Mouse (Mus musculus): Measurements from ENCODE around the gene Tmem59. TPM values are rescaled to one million over a fixed set of nuclear protein-coding genes. Genes with fewer than 3 reads are reported as not detected.

Tmem59 gene
- polyA plus RNA-seq, 1 experiment from 2014 or later = 302 TPM

GRCm38 (mm10) chr4:107143511-107143910, 34.7 kb upstream of the Tmem59 start:
- no peak overlapping the region for H3K9ac ChIP-seq (ENCODE audit: low read depth, low read length)
- no peak overlapping the region for H3K4me3 ChIP-seq (ENCODE audit: low read depth, low read length)
- H3K27me3 ChIP-seq (ENCODE audit: control insufficient read depth, insufficient read depth, low read length) = no peaks in the 10 kb centered on the region
- H3K4me2 ChIP-seq = no peak overlapping the region
- peaks cover 17% of the 10 kb centered on the region for H3K4me1 ChIP-seq (ENCODE audit: control insufficient read depth, insufficient read depth, low read length)
- no peak overlapping the region for H3K27ac ChIP-seq (ENCODE audit: low read depth, low read length)
- H3K36me3 ChIP-seq (ENCODE audit: control insufficient read depth, insufficient read depth, low read length) = peaks cover 4% of the 10 kb centered on the region; the same call in 1 of the 2 replicates
- 81% methylated on average over 8 of the region's 8 CpGs for WGBS (ENCODE audit: insufficient replicate concordance)
- no peak for ATAC-seq (replicated peaks; ENCODE audit: insufficient number of reproducible peaks, low FRiP score, low TSS enrichment)
- H3K9me3 ChIP-seq (replicated peaks; ENCODE audit: control insufficient read depth, low read length) = no peaks in the 10 kb centered on the region

- Histone ChIP-seq H3K4me2 (no peak overlapping the region), H3K4me1 (ENCODE audit: control insufficient read depth, insufficient read depth, low read length) (no peaks in the 10 kb centered on the region), H3K27me3 (ENCODE audit: control insufficient read depth, insufficient read depth, low read length) (no peaks in the 10 kb centered on the region), H3K9me3 (replicated peaks; ENCODE audit: control insufficient read depth, low read length) (no peaks in the 10 kb centered on the region), H3K27ac (ENCODE audit: low read depth, low read length) (no peak overlapping the region), H3K4me3 (ENCODE audit: low read depth, low read length) (no peak overlapping the region), H3K9ac (ENCODE audit: low read depth, low read length) (no peak overlapping the region), H3K36me3 (ENCODE audit: control insufficient read depth, insufficient read depth, low read length) (peaks cover 4% of the 10 kb centered on the region; the same call in 1 of the 2 replicates)
- WGBS (ENCODE audit: insufficient replicate concordance) = 88% methylated on average over 6 of the region's 6 CpGs
- no peak for ATAC-seq (replicated peaks; ENCODE audit: insufficient number of reproducible peaks, low FRiP score, low TSS enrichment)
These were observed 27.2 kb upstream of the Tmem59 start for GRCm38 (mm10) chr4:107150991-107151390.

- H3K36me3 ChIP-seq (ENCODE audit: control insufficient read depth, insufficient read depth, low read length) = 0 out of 2 replicates have a peak, but pooled peaks cover 7% of the 10 kb centered on the region
- H3K4me2 ChIP-seq = no peak overlapping the region
- 0 out of 2 replicates have a peak, but pooled peaks cover 4% of the 10 kb centered on the region for H3K4me1 ChIP-seq (ENCODE audit: control insufficient read depth, insufficient read depth, low read length)
- no peaks in the 10 kb centered on the region for H3K27me3 ChIP-seq (ENCODE audit: control insufficient read depth, insufficient read depth, low read length)
- ATAC-seq (replicated peaks; ENCODE audit: insufficient number of reproducible peaks, low FRiP score, low TSS enrichment) = no peak
- H3K27ac ChIP-seq (ENCODE audit: low read depth, low read length) = no peak overlapping the region
- H3K9me3 ChIP-seq (replicated peaks; ENCODE audit: control insufficient read depth, low read length) = no peaks in the 10 kb centered on the region
- H3K9ac ChIP-seq (ENCODE audit: low read depth, low read length) = no peak overlapping the region
- 83% methylated on average over 8 of the region's 8 CpGs for WGBS (ENCODE audit: insufficient replicate concordance)
- H3K4me3 ChIP-seq (ENCODE audit: low read depth, low read length) = no peak overlapping the region
These were observed 25.6 kb upstream of the Tmem59 start for GRCm38 (mm10) chr4:107152571-107152970.

- no peak for ATAC-seq (replicated peaks; ENCODE audit: insufficient number of reproducible peaks, low FRiP score, low TSS enrichment)
- WGBS (ENCODE audit: insufficient replicate concordance) = 86% methylated on average over 4 of the region's 4 CpGs
- Histone ChIP-seq H3K4me2 (no peak overlapping the region), H3K36me3 (ENCODE audit: control insufficient read depth, insufficient read depth, low read length) (0 out of 2 replicates have a peak, but pooled peaks cover 7% of the 10 kb centered on the region), H3K27ac (ENCODE audit: low read depth, low read length) (no peak overlapping the region), H3K4me3 (ENCODE audit: low read depth, low read length) (no peak overlapping the region), H3K4me1 (ENCODE audit: control insufficient read depth, insufficient read depth, low read length) (0 out of 2 replicates have a peak, but pooled peaks cover 8% of the 10 kb centered on the region), H3K9me3 (replicated peaks; ENCODE audit: control insufficient read depth, low read length) (no peaks in the 10 kb centered on the region), H3K9ac (ENCODE audit: low read depth, low read length) (no peak overlapping the region), H3K27me3 (ENCODE audit: control insufficient read depth, insufficient read depth, low read length) (no peaks in the 10 kb centered on the region)
These were observed 21.2 kb upstream of the Tmem59 start for GRCm38 (mm10) chr4:107156983-107157401.

- H3K4me1 ChIP-seq (ENCODE audit: control insufficient read depth, insufficient read depth, low read length) = 0 out of 2 replicates have a peak, but pooled peaks cover 8% of the 10 kb centered on the region
- H3K4me2 ChIP-seq = no peak overlapping the region
- no peak overlapping the region for H3K27ac ChIP-seq (ENCODE audit: low read depth, low read length)
- no peak overlapping the region for H3K9ac ChIP-seq (ENCODE audit: low read depth, low read length)
- no peaks in the 10 kb centered on the region for H3K9me3 ChIP-seq (replicated peaks; ENCODE audit: control insufficient read depth, low read length)
- H3K4me3 ChIP-seq (ENCODE audit: low read depth, low read length) = no peak overlapping the region
- no peaks in the 10 kb centered on the region for H3K27me3 ChIP-seq (ENCODE audit: control insufficient read depth, insufficient read depth, low read length)
- 86% methylated on average over 11 of the region's 11 CpGs for WGBS (ENCODE audit: insufficient replicate concordance)
- H3K36me3 ChIP-seq (ENCODE audit: control insufficient read depth, insufficient read depth, low read length) = 0 out of 2 replicates have a peak, but pooled peaks cover 7% of the 10 kb centered on the region
- ATAC-seq (replicated peaks; ENCODE audit: insufficient number of reproducible peaks, low FRiP score, low TSS enrichment) = no peak
These were observed 18.9 kb upstream of the Tmem59 start for GRCm38 (mm10) chr4:107159166-107159773.

GRCm38 (mm10) chr4:107160181-107160580, 18.0 kb upstream of the Tmem59 start:
- H3K36me3 ChIP-seq (ENCODE audit: control insufficient read depth, insufficient read depth, low read length) = 0 out of 2 replicates have a peak, but pooled peaks cover 7% of the 10 kb centered on the region
- H3K27me3 ChIP-seq (ENCODE audit: control insufficient read depth, insufficient read depth, low read length) = no peaks in the 10 kb centered on the region
- no peak overlapping the region for H3K27ac ChIP-seq (ENCODE audit: low read depth, low read length)
- no peaks in the 10 kb centered on the region for H3K9me3 ChIP-seq (replicated peaks; ENCODE audit: control insufficient read depth, low read length)
- H3K4me1 ChIP-seq (ENCODE audit: control insufficient read depth, insufficient read depth, low read length) = 0 out of 2 replicates have a peak, but pooled peaks cover 8% of the 10 kb centered on the region
- WGBS (ENCODE audit: insufficient replicate concordance) = 88% methylated on average over 8 of the region's 8 CpGs
- H3K4me2 ChIP-seq = no peak overlapping the region
- no peak overlapping the region for H3K4me3 ChIP-seq (ENCODE audit: low read depth, low read length)
- ATAC-seq (replicated peaks; ENCODE audit: insufficient number of reproducible peaks, low FRiP score, low TSS enrichment) = no peak
- no peak overlapping the region for H3K9ac ChIP-seq (ENCODE audit: low read depth, low read length)

GRCm38 (mm10) chr4:107163341-107163740, 14.9 kb upstream of the Tmem59 start:
- H3K4me2 ChIP-seq = no peak overlapping the region
- no peak overlapping the region for H3K4me3 ChIP-seq (ENCODE audit: low read depth, low read length)
- 77% methylated on average over 10 of the region's 10 CpGs for WGBS (ENCODE audit: insufficient replicate concordance)
- H3K4me1 ChIP-seq (ENCODE audit: control insufficient read depth, insufficient read depth, low read length) = no peaks in the 10 kb centered on the region
- no peak overlapping the region for H3K27ac ChIP-seq (ENCODE audit: low read depth, low read length)
- H3K36me3 ChIP-seq (ENCODE audit: control insufficient read depth, insufficient read depth, low read length) = no peaks in the 10 kb centered on the region
- no peak overlapping the region for H3K9ac ChIP-seq (ENCODE audit: low read depth, low read length)
- no peak for ATAC-seq (replicated peaks; ENCODE audit: insufficient number of reproducible peaks, low FRiP score, low TSS enrichment)
- H3K9me3 ChIP-seq (replicated peaks; ENCODE audit: control insufficient read depth, low read length) = no peaks in the 10 kb centered on the region
- H3K27me3 ChIP-seq (ENCODE audit: control insufficient read depth, insufficient read depth, low read length) = no peaks in the 10 kb centered on the region

GRCm38 (mm10) chr4:107163756-107164587, 14.2 kb upstream of the Tmem59 start:
- WGBS (ENCODE audit: insufficient replicate concordance) = 47% methylated on average over 9 of the region's 9 CpGs
- no peak; the same call in 1 of the 2 replicates for ATAC-seq (replicated peaks; ENCODE audit: insufficient number of reproducible peaks, low FRiP score, low TSS enrichment)
- H3K36me3 ChIP-seq (ENCODE audit: control insufficient read depth, insufficient read depth, low read length) = no peaks in the 10 kb centered on the region
- no peak overlapping the region for H3K9ac ChIP-seq (ENCODE audit: low read depth, low read length)
- no peak overlapping the region for H3K4me3 ChIP-seq (ENCODE audit: low read depth, low read length)
- H3K27ac ChIP-seq (ENCODE audit: low read depth, low read length) = no peak overlapping the region
- no peaks in the 10 kb centered on the region for H3K4me1 ChIP-seq (ENCODE audit: control insufficient read depth, insufficient read depth, low read length)
- H3K27me3 ChIP-seq (ENCODE audit: control insufficient read depth, insufficient read depth, low read length) = no peaks in the 10 kb centered on the region
- no peak overlapping the region for H3K4me2 ChIP-seq
- H3K9me3 ChIP-seq (replicated peaks; ENCODE audit: control insufficient read depth, low read length) = no peaks in the 10 kb centered on the region

Data from heart, embryonic 11.5 days (tissue).